Mouse (Mus musculus) testis, adult 2 months (tissue): ENCODE results near the gene Lat2.

Experiments
- CTCF ChIP-seq: fragments of 200-500 bp; IDR thresholded peaks from 2 replicates; pipeline ENCODE4 v1.5.1; 2012; ENCODE audit warnings: low read depth, mild to moderate bottlenecking, inconsistent platforms, low read length, moderate library complexity; ENCODE audit not compliant: control insufficient read depth, insufficient read depth, insufficient replicate concordance
- POLR2A ChIP-seq: fragments of 200-500 bp; IDR thresholded peaks from 2 replicates; pipeline ENCODE4 v1.6.1; 2012; ENCODE audit warnings: low read depth, mild to moderate bottlenecking, inconsistent platforms, low read length, moderate library complexity; ENCODE audit not compliant: control insufficient read depth

GRCm38 (mm10) chr5:134606314-134606713 lies 8.5 kb downstream of the Lat2 start:
- TF ChIP-seq POLR2A (no peak), CTCF (no peak)
